Mouse (Mus musculus) megakaryocyte, embryonic 14.5 days (primary cell): ENCODE data around the gene Tnnt1. TPM values are rescaled to one million over a fixed set of nuclear protein-coding genes. Genes with fewer than 3 reads are reported as not detected.

Source experiments
- H3K27me3 ChIP-seq: replicated peaks from 2 replicates; pipeline ENCODE3; 2012; ENCODE audit warnings: inconsistent platforms
- H3K36me3 ChIP-seq: replicated peaks from 2 replicates; pipeline ENCODE3; 2012; ENCODE audit warnings: low read length, inconsistent platforms, mixed read lengths
- H3K4me1 ChIP-seq: 2 replicates; pipeline ENCODE4 v1.6.1; 2012; ENCODE audit warnings: inconsistent platforms
- H3K4me3 ChIP-seq: replicated peaks from 2 replicates; pipeline ENCODE3; 2012; ENCODE audit warnings: moderate library complexity, mild to moderate bottlenecking, inconsistent platforms
- H3K9me3 ChIP-seq: 2 replicates; pipeline ENCODE4 v1.6.1; 2012; ENCODE audit warnings: inconsistent platforms
- FLI1 ChIP-seq: IDR thresholded peaks from 2 replicates; pipeline ENCODE4 v1.6.1; 2012; ENCODE audit warnings: low read length, inconsistent platforms, mixed read lengths
- GATA1 ChIP-seq: IDR thresholded peaks from 3 replicates; pipeline ENCODE4 v1.6.1; 2012; ENCODE audit warnings: mixed read lengths, low read length, inconsistent platforms, borderline replicate concordance
- polyA plus RNA-seq: library from polyadenylated mRNA; stranded (reverse); fragments of >175 nt; gene quantifications from 2 replicates; pipeline ENCODE4 v1.2.3, GENCODE M21; 2012; ENCODE audit warnings: low replicate concordance; ENCODE audit not compliant: insufficient read depth

Gene Tnnt1
- polyA plus RNA-seq, 1 experiment: 38.2 TPM

- no peak for TF ChIP-seq FLI1
- TF ChIP-seq GATA1: no peak
- Histone ChIP-seq H3K4me3 (peak overlapping the region; percentile 100), H3K27me3 (no peaks in the 10 kb centered on the region), H3K36me3 (peaks cover 69% of the 10 kb centered on the region), H3K9me3 (no peaks in the 10 kb centered on the region), H3K4me1 (peaks cover 84% of the 10 kb centered on the region)
Measured at GRCm38 (mm10) chr7:4498251-4498650, 17.9 kb downstream of the Tnnt1 start.

GRCm38 (mm10) chr7:4497271-4497903 lies 18.8 kb downstream of the Tnnt1 start:
- TF ChIP-seq FLI1 (no peak), GATA1 (no peak)
- H3K4me1 ChIP-seq: peaks cover 84% of the 10 kb centered on the region
- peaks cover 78% of the 10 kb centered on the region for H3K36me3 ChIP-seq
- H3K4me3 ChIP-seq: peak overlapping the region; percentile 67
- no peaks in the 10 kb centered on the region for H3K27me3 ChIP-seq
- H3K9me3 ChIP-seq: no peaks in the 10 kb centered on the region

GRCm38 (mm10) chr7:4496468-4496867 lies 19.7 kb downstream of the Tnnt1 start:
- Histone ChIP-seq H3K4me3 (peak overlapping the region; percentile 15), H3K36me3 (peaks cover 87% of the 10 kb centered on the region), H3K27me3 (no peaks in the 10 kb centered on the region), H3K4me1 (peaks cover 89% of the 10 kb centered on the region), H3K9me3 (no peaks in the 10 kb centered on the region)
- no peak for TF ChIP-seq GATA1
- no peak for TF ChIP-seq FLI1

- Histone ChIP-seq H3K4me1 (peaks cover 100% of the 10 kb centered on the region), H3K27me3 (no peaks in the 10 kb centered on the region), H3K9me3 (no peaks in the 10 kb centered on the region), H3K4me3 (peak overlapping the region; percentile 38), H3K36me3 (peaks cover 98% of the 10 kb centered on the region)
- no peak for TF ChIP-seq FLI1
- TF ChIP-seq GATA1: no peak; the same call in 2 of the 3 replicates
Measured at GRCm38 (mm10) chr7:4493991-4494390, 22.2 kb downstream of the Tnnt1 start.

- TF ChIP-seq GATA1: no peak
- TF ChIP-seq FLI1: no peak
- H3K4me1 ChIP-seq: peaks cover 100% of the 10 kb centered on the region
- peak overlapping the region; percentile 87 for H3K4me3 ChIP-seq
- no peaks in the 10 kb centered on the region for H3K9me3 ChIP-seq
- no peaks in the 10 kb centered on the region for H3K27me3 ChIP-seq
- peaks cover 98% of the 10 kb centered on the region for H3K36me3 ChIP-seq
Measured at GRCm38 (mm10) chr7:4492284-4493224, 23.6 kb downstream of the Tnnt1 start.

- Histone ChIP-seq H3K4me1 (peaks cover 95% of the 10 kb centered on the region), H3K36me3 (peaks cover 98% of the 10 kb centered on the region), H3K9me3 (no peaks in the 10 kb centered on the region)
Measured at GRCm38 (mm10) chr7:4491308-4491707, 24.9 kb downstream of the Tnnt1 start.

GRCm38 (mm10) chr7:4482281-4482680 lies 33.9 kb downstream of the Tnnt1 start:
- no peak overlapping the region for H3K4me3 ChIP-seq
- H3K4me1 ChIP-seq: peaks cover 55% of the 10 kb centered on the region
- no peaks in the 10 kb centered on the region for H3K9me3 ChIP-seq
- TF ChIP-seq FLI1: no peak
- no peak for TF ChIP-seq GATA1
- peaks cover 84% of the 10 kb centered on the region for H3K36me3 ChIP-seq
- peaks cover 25% of the 10 kb centered on the region for H3K27me3 ChIP-seq

More at GRCm38 (mm10) chr7:4491308-4491707, 24.9 kb downstream of the Tnnt1 start:
- Histone ChIP-seq H3K4me3 (peak overlapping the region; percentile 78), H3K27me3 (no peaks in the 10 kb centered on the region)
- TF ChIP-seq GATA1: no peak
- no peak for TF ChIP-seq FLI1

- peaks cover 48% of the 10 kb centered on the region for H3K4me1 ChIP-seq
- no peak for TF ChIP-seq FLI1
- no peak for TF ChIP-seq GATA1
- no peak overlapping the region for H3K4me3 ChIP-seq
- H3K27me3 ChIP-seq: peaks cover 45% of the 10 kb centered on the region
- peaks cover 6% of the 10 kb centered on the region for H3K9me3 ChIP-seq
- H3K36me3 ChIP-seq: peaks cover 58% of the 10 kb centered on the region
Measured at GRCm38 (mm10) chr7:4479674-4480073, 36.5 kb downstream of the Tnnt1 start.

GRCm38 (mm10) chr7:4478796-4479291 lies 37.3 kb downstream of the Tnnt1 start:
- peaks cover 52% of the 10 kb centered on the region for H3K27me3 ChIP-seq
- H3K4me3 ChIP-seq: peak overlapping the region; percentile 72
- TF ChIP-seq FLI1 (no peak), GATA1 (no peak)
- H3K4me1 ChIP-seq: peaks cover 57% of the 10 kb centered on the region
- H3K9me3 ChIP-seq: peaks cover 7% of the 10 kb centered on the region
- H3K36me3 ChIP-seq: peaks cover 49% of the 10 kb centered on the region
